Mouse (Mus musculus): Measurements from ENCODE around the gene Sco1. TPM values are rescaled to one million over a fixed set of nuclear protein-coding genes. Genes with fewer than 3 reads are reported as not detected.

Gene Sco1
- polyA plus RNA-seq, 1 experiment from 2014 or later: 21.7 TPM

DNA sequence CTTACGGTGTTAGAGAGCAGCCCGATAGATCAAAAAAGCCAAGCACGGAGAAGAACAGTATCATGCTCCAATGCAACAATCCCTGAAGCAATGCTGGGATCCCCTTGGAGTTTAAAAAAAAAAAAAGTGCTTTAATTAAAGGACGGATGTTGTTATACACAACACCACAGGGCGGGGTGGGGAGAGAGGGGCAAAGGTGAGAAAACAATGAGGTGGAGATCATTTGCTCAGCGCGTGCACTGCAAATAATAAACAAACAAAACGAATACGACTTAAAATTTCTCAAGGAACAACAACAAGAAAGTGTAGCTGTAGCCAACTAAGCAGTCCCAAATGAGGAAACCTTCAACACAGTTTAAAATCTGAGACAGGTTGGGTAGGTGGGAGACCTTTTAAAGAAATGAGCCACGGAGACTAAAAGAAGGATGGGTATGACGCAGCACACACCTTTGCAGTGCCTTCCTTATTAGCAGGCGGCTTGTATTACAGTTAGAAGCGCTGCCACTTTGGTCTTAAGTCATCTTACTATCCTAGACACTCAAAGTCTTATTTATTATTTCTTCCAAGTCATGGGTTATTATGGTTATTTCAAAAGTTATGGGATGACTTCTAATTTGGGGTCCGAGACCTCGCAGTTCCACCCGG lies 672 bp upstream of the Sco1 start:
- 10% methylated on average over 16 of the region's 16 CpGs for WGBS
- Histone ChIP-seq H3K27ac (replicated peaks; ENCODE audit: low read depth, low read length) (no peak overlapping the region; the same call in 1 of the 2 replicates), H3K27me3 (ENCODE audit: control insufficient read depth, insufficient read depth, low read length) (no peaks in the 10 kb centered on the region), H3K9ac (ENCODE audit: low read length) (peak overlapping the region; percentile 85), H3K9me3 (ENCODE audit: control insufficient read depth, low read length) (no peaks in the 10 kb centered on the region), H3K4me3 (ENCODE audit: low read depth, low read length) (peak overlapping the region; percentile 99), H3K4me1 (ENCODE audit: control insufficient read depth, insufficient read depth, low read length) (peaks cover 5% of the 10 kb centered on the region), H3K36me3 (ENCODE audit: control insufficient read depth, insufficient read depth, low read length) (no peaks in the 10 kb centered on the region), H3K4me2 (ENCODE audit: low read depth, severe bottlenecking) (peak overlapping the region; percentile 67)
- no peak for ATAC-seq (ENCODE audit: insufficient number of reproducible peaks, low FRiP score, low TSS enrichment, low read depth)
- DNase-seq (ENCODE audit: low spot score): peak; percentile 22

- ATAC-seq (ENCODE audit: insufficient number of reproducible peaks, low FRiP score, low TSS enrichment, low read depth) (no peak), DNase-seq (ENCODE audit: low spot score) (no peak)
- Histone ChIP-seq H3K36me3 (ENCODE audit: control insufficient read depth, insufficient read depth, low read length) (peaks cover 2% of the 10 kb centered on the region), H3K4me2 (ENCODE audit: low read depth, severe bottlenecking) (no peak overlapping the region), H3K4me1 (ENCODE audit: control insufficient read depth, insufficient read depth, low read length) (peaks cover 5% of the 10 kb centered on the region), H3K9me3 (ENCODE audit: control insufficient read depth, low read length) (no peaks in the 10 kb centered on the region), H3K27ac (replicated peaks; ENCODE audit: low read depth, low read length) (no peak overlapping the region), H3K4me3 (ENCODE audit: low read depth, low read length) (no peak overlapping the region), H3K27me3 (ENCODE audit: control insufficient read depth, insufficient read depth, low read length) (no peaks in the 10 kb centered on the region), H3K9ac (ENCODE audit: low read length) (no peak overlapping the region)
- 88% methylated on average over 8 of the region's 8 CpGs for WGBS
Measured at GRCm38 (mm10) chr11:67054754-67055365, 2.4 kb downstream of the Sco1 start.

DNA sequence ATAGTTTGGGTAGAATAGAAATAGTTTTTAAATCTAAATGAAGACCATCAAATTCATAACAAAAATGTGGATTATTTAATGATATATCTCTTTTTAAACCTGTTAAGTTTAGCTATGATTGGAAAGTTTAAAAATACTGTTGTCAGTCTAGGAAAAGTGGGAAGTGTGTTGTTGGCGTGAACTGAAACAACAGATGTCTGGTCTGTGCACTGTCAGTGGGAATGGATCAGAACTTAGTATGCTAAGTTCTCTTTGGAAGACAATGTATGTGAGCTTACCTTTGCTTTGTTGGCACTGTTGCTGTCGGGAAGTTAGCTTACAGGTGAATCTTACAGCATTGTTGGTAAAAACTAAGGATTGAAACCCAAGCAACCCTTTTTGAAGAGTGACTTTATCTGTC lies 8.8 kb downstream of the Sco1 start:
- no peak overlapping the region for H3K27ac ChIP-seq (replicated peaks; ENCODE audit: low read depth, low read length)
- no peaks in the 10 kb centered on the region for H3K9me3 ChIP-seq (ENCODE audit: control insufficient read depth, low read length)
- no peak for ATAC-seq (ENCODE audit: insufficient number of reproducible peaks, low FRiP score, low TSS enrichment, low read depth)
- no peak for DNase-seq (ENCODE audit: low spot score)
- WGBS: 98% methylated on average over 2 of the region's 2 CpGs
- H3K27me3 ChIP-seq (ENCODE audit: control insufficient read depth, insufficient read depth, low read length): no peaks in the 10 kb centered on the region
- no peaks in the 10 kb centered on the region for H3K4me1 ChIP-seq (ENCODE audit: control insufficient read depth, insufficient read depth, low read length)
- no peak overlapping the region for H3K4me3 ChIP-seq (ENCODE audit: low read depth, low read length)
- H3K36me3 ChIP-seq (ENCODE audit: control insufficient read depth, insufficient read depth, low read length): peaks cover 16% of the 10 kb centered on the region
- no peak overlapping the region for H3K9ac ChIP-seq (ENCODE audit: low read length)
- H3K4me2 ChIP-seq (ENCODE audit: low read depth, severe bottlenecking): no peak overlapping the region

GRCm38 (mm10) chr11:67062726-67063125 lies 10.3 kb downstream of the Sco1 start:
- ATAC-seq (ENCODE audit: insufficient number of reproducible peaks, low FRiP score, low TSS enrichment, low read depth) (no peak), DNase-seq (ENCODE audit: low spot score) (no peak)
- H3K27ac ChIP-seq (replicated peaks; ENCODE audit: low read depth, low read length): no peak overlapping the region
- no peaks in the 10 kb centered on the region for H3K27me3 ChIP-seq (ENCODE audit: control insufficient read depth, insufficient read depth, low read length)
- no peaks in the 10 kb centered on the region for H3K9me3 ChIP-seq (ENCODE audit: control insufficient read depth, low read length)
- H3K36me3 ChIP-seq (ENCODE audit: control insufficient read depth, insufficient read depth, low read length): peaks cover 20% of the 10 kb centered on the region
- 86% methylated on average over 3 of the region's 3 CpGs for WGBS
- H3K4me3 ChIP-seq (ENCODE audit: low read depth, low read length): no peak overlapping the region
- H3K9ac ChIP-seq (ENCODE audit: low read length): no peak overlapping the region
- H3K4me2 ChIP-seq (ENCODE audit: low read depth, severe bottlenecking): no peak overlapping the region
- no peaks in the 10 kb centered on the region for H3K4me1 ChIP-seq (ENCODE audit: control insufficient read depth, insufficient read depth, low read length)

DNA sequence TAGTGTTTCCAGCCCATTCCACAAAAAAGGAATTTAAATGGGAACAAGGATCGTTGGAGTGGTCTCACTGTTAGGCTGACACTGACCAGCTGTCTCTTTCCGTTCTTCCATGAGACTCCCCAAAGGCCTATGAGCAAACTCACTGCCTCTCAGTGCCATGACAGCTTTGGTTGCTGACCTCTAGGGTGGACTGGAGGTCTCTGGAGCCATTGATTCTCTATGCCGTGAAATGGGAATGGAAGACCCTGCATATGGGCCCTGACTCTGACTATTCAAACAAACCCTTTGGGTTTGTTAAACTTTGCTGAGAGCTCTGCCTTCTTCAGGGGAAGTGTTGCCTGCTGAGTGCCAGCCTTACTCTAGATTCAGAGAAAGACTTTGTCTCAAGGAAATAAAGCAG lies 15.3 kb downstream of the Sco1 start:
- H3K4me3 ChIP-seq (ENCODE audit: low read depth, low read length): no peak overlapping the region
- no peak for DNase-seq (ENCODE audit: low spot score)
- WGBS: 89% methylated on average over 3 of the region's 3 CpGs
- no peak for ATAC-seq (ENCODE audit: insufficient number of reproducible peaks, low FRiP score, low TSS enrichment, low read depth)
- no peak overlapping the region for H3K9ac ChIP-seq (ENCODE audit: low read length)
- H3K4me1 ChIP-seq (ENCODE audit: control insufficient read depth, insufficient read depth, low read length): no peaks in the 10 kb centered on the region
- no peaks in the 10 kb centered on the region for H3K27me3 ChIP-seq (ENCODE audit: control insufficient read depth, insufficient read depth, low read length)
- no peak overlapping the region for H3K27ac ChIP-seq (replicated peaks; ENCODE audit: low read depth, low read length)
- H3K4me2 ChIP-seq (ENCODE audit: low read depth, severe bottlenecking): no peak overlapping the region
- no peaks in the 10 kb centered on the region for H3K9me3 ChIP-seq (ENCODE audit: control insufficient read depth, low read length)
- peaks cover 19% of the 10 kb centered on the region for H3K36me3 ChIP-seq (ENCODE audit: control insufficient read depth, insufficient read depth, low read length)

- Histone ChIP-seq H3K27ac (replicated peaks; ENCODE audit: low read depth, low read length) (no peak overlapping the region), H3K4me3 (ENCODE audit: low read depth, low read length) (no peak overlapping the region), H3K4me1 (ENCODE audit: control insufficient read depth, insufficient read depth, low read length) (no peaks in the 10 kb centered on the region), H3K27me3 (ENCODE audit: control insufficient read depth, insufficient read depth, low read length) (no peaks in the 10 kb centered on the region), H3K9ac (ENCODE audit: low read length) (no peak overlapping the region), H3K9me3 (ENCODE audit: control insufficient read depth, low read length) (no peaks in the 10 kb centered on the region), H3K4me2 (ENCODE audit: low read depth, severe bottlenecking) (no peak overlapping the region), H3K36me3 (ENCODE audit: control insufficient read depth, insufficient read depth, low read length) (no peaks in the 10 kb centered on the region)
- DNase-seq (ENCODE audit: low spot score) (no peak), ATAC-seq (ENCODE audit: insufficient number of reproducible peaks, low FRiP score, low TSS enrichment, low read depth) (no peak)
- 83% methylated on average over 15 of the region's 15 CpGs for WGBS
Measured at GRCm38 (mm10) chr11:67072615-67073130, 20.2 kb downstream of the Sco1 start.

- no peak overlapping the region for H3K9ac ChIP-seq (ENCODE audit: low read length)
- H3K27ac ChIP-seq (replicated peaks; ENCODE audit: low read depth, low read length): no peak overlapping the region
- H3K36me3 ChIP-seq (ENCODE audit: control insufficient read depth, insufficient read depth, low read length): no peaks in the 10 kb centered on the region
- DNase-seq (ENCODE audit: low spot score) (no peak), ATAC-seq (ENCODE audit: insufficient number of reproducible peaks, low FRiP score, low TSS enrichment, low read depth) (no peak)
- H3K4me3 ChIP-seq (ENCODE audit: low read depth, low read length): no peak overlapping the region
- no peaks in the 10 kb centered on the region for H3K4me1 ChIP-seq (ENCODE audit: control insufficient read depth, insufficient read depth, low read length)
- no peak overlapping the region for H3K4me2 ChIP-seq (ENCODE audit: low read depth, severe bottlenecking)
- H3K27me3 ChIP-seq (ENCODE audit: control insufficient read depth, insufficient read depth, low read length): no peaks in the 10 kb centered on the region
- H3K9me3 ChIP-seq (ENCODE audit: control insufficient read depth, low read length): no peaks in the 10 kb centered on the region
- 61% methylated on average over 3 of the region's 3 CpGs for WGBS
Measured at GRCm38 (mm10) chr11:67075036-67075435, 22.6 kb downstream of the Sco1 start.

GRCm38 (mm10) chr11:67076781-67077180 lies 24.3 kb downstream of the Sco1 start:
- Histone ChIP-seq H3K4me1 (ENCODE audit: control insufficient read depth, insufficient read depth, low read length) (no peaks in the 10 kb centered on the region), H3K36me3 (ENCODE audit: control insufficient read depth, insufficient read depth, low read length) (no peaks in the 10 kb centered on the region)

More at GRCm38 (mm10) chr11:67076781-67077180, 24.3 kb downstream of the Sco1 start:
- Histone ChIP-seq H3K9ac (ENCODE audit: low read length) (no peak overlapping the region), H3K4me3 (ENCODE audit: low read depth, low read length) (no peak overlapping the region), H3K4me2 (ENCODE audit: low read depth, severe bottlenecking) (no peak overlapping the region), H3K27ac (replicated peaks; ENCODE audit: low read depth, low read length) (no peak overlapping the region), H3K27me3 (ENCODE audit: control insufficient read depth, insufficient read depth, low read length) (no peaks in the 10 kb centered on the region), H3K9me3 (ENCODE audit: control insufficient read depth, low read length) (no peaks in the 10 kb centered on the region)
- ATAC-seq (ENCODE audit: insufficient number of reproducible peaks, low FRiP score, low TSS enrichment, low read depth): no peak
- 89% methylated on average over 5 of the region's 5 CpGs for WGBS
- DNase-seq (ENCODE audit: low spot score): no peak
